Mouse (Mus musculus): ENCODE measurements at regions not wholly inside any gene's neighbourhood (a gene's known extent, or its start where the extent isn't known, plus 50 kb on each side); places are given as distances from the start of the nearest gene placed in this dataset.

GRCm38 (mm10) chr8:64491561-64491960 is 201.3 kb downstream of the Cpe start:
- no peak for TF ChIP-seq REST (IDR thresholded peaks at IDR 0.05; ENCODE audit: insufficient read depth, insufficient read length)
- TF ChIP-seq POLR2AphosphoS2 (IDR thresholded peaks at IDR 0.05; ENCODE audit: insufficient read length, low read depth) = no peak
- no peak for TF ChIP-seq USF1 (IDR thresholded peaks at IDR 0.05; ENCODE audit: low read depth)
- no peak for TF ChIP-seq MAX (IDR thresholded peaks at IDR 0.05; ENCODE audit: low read depth)
- no peak for TF ChIP-seq POLR2A (IDR thresholded peaks at IDR 0.05; ENCODE audit: insufficient read length, low read depth)
- TF ChIP-seq TCF12 (IDR thresholded peaks at IDR 0.05; ENCODE audit: insufficient read depth, poor library complexity, severe bottlenecking) = no peak
